Mouse (Mus musculus) ES-Bruce4 (cell line): ENCODE results near the gene Nfkbie.

Source experiments
- CTCF ChIP-seq: IDR thresholded peaks from one replicate; pipeline ENCODE4 v1.8.1; 2011; ENCODE audit warnings: low read depth, low read length
- POLR2A ChIP-seq: IDR thresholded peaks from one replicate; pipeline ENCODE4 v1.8.1; 2011; ENCODE audit warnings: low read length; ENCODE audit not compliant: insufficient read depth

GRCm38 (mm10) chr17:45602984-45603383 is 47.5 kb downstream of the Nfkbie start:
- TF ChIP-seq CTCF (no peak), POLR2A (no peak)
